Mouse (Mus musculus) heart, embryonic 13.5 days (tissue): Measurements from ENCODE around the gene Egfl8. TPM values are rescaled to one million over a fixed set of nuclear protein-coding genes. Genes with fewer than 3 reads are reported as not detected.

Source experiments
- ATAC-seq: fragments of 200-750 bp; cut with Nextera tagmentation; 2 replicates; pipeline ENCODE4 v1.8.0; 2017; ENCODE audit warnings: moderate TSS enrichment; ENCODE audit not compliant: insufficient number of reproducible peaks, low FRiP score, low TSS enrichment; ENCODE audit errors: extremely low read depth
- H3K27ac ChIP-seq: fragments of 300-500 bp; sonication (generic); replicated peaks from 2 replicates; pipeline ENCODE4 v1.5.1; 2015; ENCODE audit warnings: moderate library complexity, mild to moderate bottlenecking, inconsistent platforms
- H3K27me3 ChIP-seq: fragments of 300-500 bp; sonication (generic); replicated peaks from 2 replicates; pipeline ENCODE4 v1.6.1; 2015; ENCODE audit warnings: mild to moderate bottlenecking, inconsistent platforms
- H3K36me3 ChIP-seq: fragments of 300-500 bp; sonication (generic); 2 replicates; pipeline ENCODE4 v1.6.1; 2015; ENCODE audit warnings: mild to moderate bottlenecking, inconsistent platforms
- H3K4me1 ChIP-seq: fragments of 300-500 bp; sonication (generic); 2 replicates; pipeline ENCODE4 v1.6.1; 2015; ENCODE audit warnings: inconsistent platforms
- H3K4me2 ChIP-seq: fragments of 300-500 bp; sonication (generic); 2 replicates; pipeline ENCODE4 v1.6.1; 2015; ENCODE audit warnings: inconsistent platforms, mild to moderate bottlenecking, moderate library complexity
- H3K4me3 ChIP-seq: fragments of 300-500 bp; sonication (generic); 2 replicates; pipeline ENCODE4 v1.5.1; 2015; ENCODE audit warnings: moderate library complexity, mild to moderate bottlenecking, inconsistent platforms
- H3K9ac ChIP-seq: fragments of 300-500 bp; sonication (generic); 2 replicates; pipeline ENCODE4 v1.6.1; 2015; ENCODE audit warnings: inconsistent platforms, mild to moderate bottlenecking, moderate library complexity
- H3K9me3 ChIP-seq: fragments of 300-500 bp; sonication (generic); 2 replicates; pipeline ENCODE4 v1.6.1; 2016; ENCODE audit warnings: inconsistent platforms
- WGBS: fragments of 180-500 bp; shearing (Covaris S2); methylation state at CpG from one replicate; pipeline ENCODE4 v1.1.7; 2015; ENCODE audit warnings: mixed read lengths; 5-methylcytosine and 5-hydroxymethylcytosine counted together
- polyA plus RNA-seq: library from polyadenylated mRNA; unstranded; fragments of >200 nt; fragmentation: Nextera tagmentation; extraction: Ambion mirVana; gene quantifications from 2 replicates; pipeline ENCODE4 v1.2.1, GENCODE M21; 2015

The Egfl8 gene
- polyA plus RNA-seq: 1.0 and 1.2 TPM in 2 replicates

- no peak within 1 kb of the TSS for H3K9ac ChIP-seq
- ATAC-seq: no peak
- no peak within 1 kb of the TSS for H3K4me3 ChIP-seq
- no peaks in the 10 kb centered on the region for H3K9me3 ChIP-seq
- WGBS: 76% methylated on average over 6 of the region's 6 CpGs
- H3K36me3 ChIP-seq: peaks cover 89% of the 10 kb centered on the region
- H3K4me1 ChIP-seq: no peaks in the 10 kb centered on the region
- H3K27me3 ChIP-seq: no peaks in the 10 kb centered on the region
- H3K4me2 ChIP-seq: no peak within 1 kb of the TSS
- 0 out of 2 replicates have a peak within 1 kb of the TSS, but pooled peaks have one; percentile 20 for H3K27ac ChIP-seq
These were observed at the start of gene Egfl8 for GRCm38 (mm10) chr17:34615871-34616270. Egfl8 (minus strand) TSS chr17:34615971.

DNA sequence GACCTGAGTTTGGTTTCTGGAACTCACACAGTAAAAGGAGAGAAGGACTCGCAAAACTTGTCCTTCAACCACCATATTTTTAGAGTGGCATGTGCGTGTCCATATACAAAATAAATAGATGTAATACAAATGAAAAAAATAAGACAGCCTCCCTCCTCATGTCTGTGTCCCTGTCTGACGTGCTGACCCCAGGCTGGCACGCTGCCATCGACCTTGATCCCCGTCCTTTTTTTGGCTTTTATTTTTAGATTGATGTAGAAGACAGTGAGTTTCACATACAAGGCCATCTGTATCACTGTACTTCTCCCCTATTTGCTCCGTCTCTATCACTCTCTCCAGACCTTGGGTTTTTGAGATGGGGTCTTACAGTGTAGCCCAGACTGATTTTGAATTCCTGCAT is 48.7 kb upstream of the Egfl8 start:
- no peak overlapping the region for H3K4me3 ChIP-seq
- 0 out of 2 replicates have a peak, but pooled peaks cover 5% of the 10 kb centered on the region for H3K9me3 ChIP-seq
- H3K27ac ChIP-seq: no peak overlapping the region
- peaks cover 84% of the 10 kb centered on the region for H3K27me3 ChIP-seq
- H3K4me1 ChIP-seq: peaks cover 22% of the 10 kb centered on the region
- no peak for ATAC-seq
- no peak overlapping the region for H3K4me2 ChIP-seq
- WGBS: 60% methylated on average over 7 of the region's 7 CpGs
- H3K9ac ChIP-seq: no peak overlapping the region
- H3K36me3 ChIP-seq: no peaks in the 10 kb centered on the region

DNA sequence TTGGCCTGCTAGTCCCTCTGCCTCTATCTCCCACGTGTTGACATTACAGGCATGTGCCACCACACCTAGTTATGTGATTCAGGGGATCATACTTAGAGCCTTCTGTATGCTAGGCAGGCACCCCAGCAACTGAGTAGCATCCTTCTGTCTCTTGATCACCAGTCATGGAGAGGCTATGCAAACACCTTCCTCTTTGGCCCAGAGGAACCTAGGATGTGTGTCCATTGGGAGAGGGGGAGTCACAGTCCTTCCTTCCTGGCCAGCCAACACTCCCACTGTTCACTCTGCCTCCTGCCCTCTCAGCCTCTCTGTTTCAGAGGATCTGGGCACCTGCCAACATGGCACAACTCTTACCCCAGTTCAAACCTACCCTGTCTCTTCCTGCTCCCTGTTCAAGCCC is 47.8 kb upstream of the Egfl8 start:
- Histone ChIP-seq H3K4me2 (no peak overlapping the region), H3K4me1 (peaks cover 28% of the 10 kb centered on the region), H3K36me3 (no peaks in the 10 kb centered on the region), H3K4me3 (no peak overlapping the region), H3K27me3 (peaks cover 84% of the 10 kb centered on the region), H3K27ac (no peak overlapping the region), H3K9me3 (0 out of 2 replicates have a peak, but pooled peaks cover 5% of the 10 kb centered on the region), H3K9ac (no peak overlapping the region)
- ATAC-seq: no peak
- WGBS: 46% methylated on average over 1 of the region's 1 CpGs

DNA sequence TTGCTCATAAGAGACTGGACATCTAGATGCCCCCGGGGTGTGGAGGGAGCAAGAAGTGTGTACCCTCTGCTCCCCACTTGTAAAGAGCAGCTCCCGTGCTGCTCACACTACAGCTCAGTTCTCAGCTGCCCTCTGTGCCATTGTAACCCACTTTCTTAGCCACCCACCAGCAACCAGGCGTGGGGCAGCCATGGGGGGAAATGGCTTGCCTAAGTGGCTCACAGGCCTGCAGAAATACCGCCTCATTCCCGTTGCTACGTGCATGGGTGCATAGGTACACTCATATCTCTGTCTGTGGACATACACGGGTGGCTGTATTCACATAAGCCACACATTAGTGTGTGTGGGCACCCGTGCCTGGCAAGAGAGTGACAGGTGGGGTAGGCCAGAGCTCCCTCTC is 47.2 kb upstream of the Egfl8 start:
- H3K4me2 ChIP-seq: no peak overlapping the region
- no peak overlapping the region for H3K9ac ChIP-seq
- 0 out of 2 replicates have a peak, but pooled peaks cover 3% of the 10 kb centered on the region for H3K9me3 ChIP-seq
- no peaks in the 10 kb centered on the region for H3K36me3 ChIP-seq
- H3K27me3 ChIP-seq: peaks cover 87% of the 10 kb centered on the region
- H3K27ac ChIP-seq: no peak overlapping the region
- H3K4me1 ChIP-seq: peaks cover 28% of the 10 kb centered on the region
- H3K4me3 ChIP-seq: no peak overlapping the region
- no peak for ATAC-seq
- 71% methylated on average over 8 of the region's 8 CpGs for WGBS

- H3K36me3 ChIP-seq: no peaks in the 10 kb centered on the region
- H3K4me3 ChIP-seq: no peak overlapping the region
- H3K9me3 ChIP-seq: no peaks in the 10 kb centered on the region
- H3K4me1 ChIP-seq: peaks cover 28% of the 10 kb centered on the region
- no peak overlapping the region for H3K27ac ChIP-seq
- 77% methylated on average over 1 of the region's 1 CpGs for WGBS
- ATAC-seq: no peak
- no peak overlapping the region for H3K4me2 ChIP-seq
- H3K9ac ChIP-seq: no peak overlapping the region
- H3K27me3 ChIP-seq: peaks cover 84% of the 10 kb centered on the region
These were observed 46.7 kb upstream of the Egfl8 start for GRCm38 (mm10) chr17:34662468-34662867.

- Histone ChIP-seq H3K9me3 (no peaks in the 10 kb centered on the region), H3K4me2 (peak overlapping the region; percentile 60), H3K36me3 (no peaks in the 10 kb centered on the region), H3K4me1 (peaks cover 36% of the 10 kb centered on the region), H3K4me3 (peak overlapping the region; percentile 33), H3K9ac (peak overlapping the region; percentile 61), H3K27me3 (peaks cover 76% of the 10 kb centered on the region), H3K27ac (peak overlapping the region; percentile 36; the same call in 1 of the 2 replicates)
- WGBS: 3% methylated on average over 19 of the region's 19 CpGs
- no peak for ATAC-seq
These were observed 45.4 kb upstream of the Egfl8 start for GRCm38 (mm10) chr17:34661121-34661591.

GRCm38 (mm10) chr17:34660259-34660820 is 44.6 kb upstream of the Egfl8 start:
- Histone ChIP-seq H3K4me3 (peak overlapping the region; percentile 33), H3K27ac (0 out of 2 replicates have a peak overlapping the region, but pooled peaks have one; percentile 36), H3K36me3 (no peaks in the 10 kb centered on the region), H3K4me2 (peak overlapping the region; percentile 60), H3K9ac (no peak overlapping the region), H3K27me3 (peaks cover 68% of the 10 kb centered on the region), H3K4me1 (peaks cover 45% of the 10 kb centered on the region), H3K9me3 (no peaks in the 10 kb centered on the region)
- no peak for ATAC-seq
- WGBS: 25% methylated on average over 11 of the region's 11 CpGs

DNA sequence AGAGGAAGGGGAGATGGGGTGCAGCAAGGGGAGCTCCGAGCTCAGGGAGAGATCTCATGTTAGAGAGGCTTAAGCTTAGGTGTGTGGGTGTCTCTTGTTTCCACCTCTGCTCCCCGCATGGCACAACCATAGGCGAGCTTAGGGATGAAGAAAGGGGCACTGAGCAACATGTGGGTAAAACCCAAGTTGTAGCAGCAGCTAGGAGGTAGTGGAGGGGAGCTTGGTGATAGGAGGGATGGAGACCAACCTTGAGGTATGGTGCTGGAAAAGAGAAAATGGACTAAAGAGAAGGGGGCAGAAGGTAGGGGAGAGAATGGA is 44.1 kb upstream of the Egfl8 start:
- no peaks in the 10 kb centered on the region for H3K36me3 ChIP-seq
- no peak overlapping the region for H3K9ac ChIP-seq
- 56% methylated on average over 3 of the region's 3 CpGs for WGBS
- H3K27ac ChIP-seq: 0 out of 2 replicates have a peak overlapping the region, but pooled peaks have one; percentile 28
- peaks cover 49% of the 10 kb centered on the region for H3K4me1 ChIP-seq
- H3K4me2 ChIP-seq: peak overlapping the region; percentile 13; the same call in 1 of the 2 replicates
- H3K4me3 ChIP-seq: no peak overlapping the region
- H3K9me3 ChIP-seq: no peaks in the 10 kb centered on the region
- ATAC-seq: no peak
- peaks cover 63% of the 10 kb centered on the region for H3K27me3 ChIP-seq

DNA sequence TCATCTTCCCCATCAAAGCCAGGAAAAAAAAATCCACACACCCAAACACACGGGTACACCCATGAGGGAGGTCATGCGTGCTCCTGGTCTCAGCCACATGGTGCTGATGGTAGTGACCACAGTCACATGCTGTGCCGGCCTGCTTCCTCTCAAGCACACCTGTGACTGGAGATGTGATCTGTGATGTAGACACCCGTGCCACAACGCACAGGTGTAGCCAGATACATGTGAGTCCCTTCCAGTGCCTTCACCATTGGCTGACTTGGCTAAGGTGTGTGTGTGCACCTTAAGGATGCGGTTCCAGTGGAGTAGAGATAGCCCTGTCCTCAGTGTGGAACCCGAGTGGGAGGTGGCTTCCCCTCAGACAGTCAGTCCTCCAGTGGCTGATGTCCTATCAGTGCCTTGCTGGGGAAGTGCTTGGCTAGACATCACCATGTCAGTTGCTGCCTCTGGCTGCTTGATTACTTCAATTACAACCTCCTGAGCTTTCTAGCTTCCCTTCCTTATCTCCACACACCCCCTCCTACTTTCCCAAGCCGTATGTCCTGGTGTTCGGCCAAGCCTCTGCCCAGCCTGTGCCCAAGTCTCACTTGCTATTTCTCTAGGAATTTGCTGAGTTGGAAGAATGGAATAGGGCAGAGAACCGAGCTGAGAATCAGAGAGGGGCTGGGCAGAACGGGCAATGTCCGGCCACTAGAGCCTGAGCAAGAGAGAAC is 43.6 kb upstream of the Egfl8 start:
- Histone ChIP-seq H3K4me2 (peak overlapping the region; percentile 13; the same call in 1 of the 2 replicates), H3K27me3 (peaks cover 58% of the 10 kb centered on the region), H3K4me3 (no peak overlapping the region), H3K4me1 (peaks cover 55% of the 10 kb centered on the region), H3K9me3 (no peaks in the 10 kb centered on the region), H3K27ac (0 out of 2 replicates have a peak overlapping the region, but pooled peaks have one; percentile 28), H3K36me3 (0 out of 2 replicates have a peak, but pooled peaks cover 3% of the 10 kb centered on the region), H3K9ac (no peak overlapping the region)
- ATAC-seq: no peak
- 41% methylated on average over 12 of the region's 12 CpGs for WGBS

DNA sequence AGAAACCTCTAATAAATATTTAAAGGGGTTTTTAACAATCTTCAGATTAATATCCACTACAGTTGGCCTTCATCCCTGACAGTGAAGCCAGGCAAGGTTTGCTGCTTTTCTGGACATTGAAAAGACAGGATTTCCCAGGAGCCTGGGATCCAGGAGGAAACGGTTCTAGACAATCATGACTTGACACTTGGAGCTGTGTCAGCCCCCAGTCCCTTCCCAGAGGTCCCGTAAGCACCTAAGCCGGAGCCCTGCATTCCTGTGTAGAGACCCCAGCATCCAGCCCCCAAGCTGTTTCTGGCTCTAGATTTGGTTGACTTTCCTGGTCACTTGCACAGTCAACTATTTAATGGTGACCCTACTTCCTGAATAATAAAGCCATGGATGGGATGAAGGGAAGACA is 42.8 kb upstream of the Egfl8 start:
- 68% methylated on average over 3 of the region's 3 CpGs for WGBS
- Histone ChIP-seq H3K27ac (no peak overlapping the region), H3K9ac (no peak overlapping the region), H3K4me1 (peaks cover 56% of the 10 kb centered on the region), H3K4me2 (no peak overlapping the region), H3K9me3 (no peaks in the 10 kb centered on the region), H3K27me3 (peaks cover 50% of the 10 kb centered on the region), H3K36me3 (peaks cover 7% of the 10 kb centered on the region), H3K4me3 (no peak overlapping the region)
- no peak for ATAC-seq

DNA sequence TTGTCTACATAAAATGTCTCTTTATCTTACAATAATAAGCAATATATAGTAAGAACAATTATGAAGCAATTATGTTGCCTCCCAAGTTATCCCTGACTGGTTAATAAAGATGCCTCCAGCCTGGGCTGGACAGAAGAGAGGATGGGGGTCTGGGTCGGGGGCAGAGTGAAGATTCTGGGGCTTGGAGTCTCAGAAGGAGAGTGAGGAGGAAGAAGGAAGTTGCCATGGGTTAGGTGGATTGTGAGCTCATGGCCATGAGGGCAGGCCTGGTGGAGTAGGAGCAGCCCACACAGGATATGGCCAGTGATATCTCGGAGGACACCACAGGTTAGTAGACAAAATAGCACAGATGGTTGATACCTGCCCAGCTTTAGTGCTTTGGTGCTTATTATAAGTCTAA is 42.4 kb upstream of the Egfl8 start:
- H3K4me2 ChIP-seq: no peak overlapping the region
- no peak overlapping the region for H3K27ac ChIP-seq
- whole genome bisulfite sequencing: 56% methylated on average over 2 of the region's 2 CpGs
- no peak for ATAC-seq
- peaks cover 46% of the 10 kb centered on the region for H3K27me3 ChIP-seq
- no peaks in the 10 kb centered on the region for H3K9me3 ChIP-seq
- H3K9ac ChIP-seq: no peak overlapping the region
- H3K36me3 ChIP-seq: peaks cover 11% of the 10 kb centered on the region
- H3K4me3 ChIP-seq: no peak overlapping the region
- peaks cover 56% of the 10 kb centered on the region for H3K4me1 ChIP-seq
